Mouse (Mus musculus) urinary bladder, adult 18-20 months (tissue): Measurements from ENCODE around the gene Acp1.

Experiments
- DNase-seq, 2 experiments: peaks; one replicate each; pipeline ENCODE4 v3.0.0; 2022; ENCODE audit warnings: low spot score in 2 of 2, mixed read lengths in 2 of 2

The Acp1 gene

GRCm38 (mm10) chr12:30911261-30912047 is at the start of gene Acp1, which contains the start of gene Sh3yl1:
Gene Acp1 (minus strand): TSS chr12:30911589.
Gene Sh3yl1 (plus strand): TSS chr12:30911668.
- peak; percentile 92 to 96 for DNase-seq

DNA sequence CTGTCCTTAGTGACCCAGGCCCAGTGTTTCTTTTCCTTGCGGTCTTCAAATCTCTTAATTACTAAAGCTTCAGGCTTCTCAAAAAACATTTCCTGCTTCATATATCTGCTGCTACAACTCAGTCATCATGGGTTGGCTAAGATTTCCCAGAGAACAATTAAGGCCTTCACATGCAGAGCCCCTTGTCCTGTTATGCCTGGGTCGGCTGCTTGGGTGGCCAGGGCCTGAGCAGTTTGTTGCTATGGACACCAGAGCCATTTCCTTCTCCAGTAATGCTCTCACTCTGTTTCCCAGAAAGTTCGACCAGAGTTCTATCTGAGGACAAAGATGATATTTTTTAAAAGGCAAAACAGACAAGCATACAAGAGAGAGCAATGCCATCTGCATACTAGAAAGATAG is 32.8 kb upstream of the Acp1 start:
- no peak for DNase-seq

GRCm38 (mm10) chr12:30943057-30943986 is 31.9 kb upstream of the Acp1 start:
- DNase-seq: no peak

DNA sequence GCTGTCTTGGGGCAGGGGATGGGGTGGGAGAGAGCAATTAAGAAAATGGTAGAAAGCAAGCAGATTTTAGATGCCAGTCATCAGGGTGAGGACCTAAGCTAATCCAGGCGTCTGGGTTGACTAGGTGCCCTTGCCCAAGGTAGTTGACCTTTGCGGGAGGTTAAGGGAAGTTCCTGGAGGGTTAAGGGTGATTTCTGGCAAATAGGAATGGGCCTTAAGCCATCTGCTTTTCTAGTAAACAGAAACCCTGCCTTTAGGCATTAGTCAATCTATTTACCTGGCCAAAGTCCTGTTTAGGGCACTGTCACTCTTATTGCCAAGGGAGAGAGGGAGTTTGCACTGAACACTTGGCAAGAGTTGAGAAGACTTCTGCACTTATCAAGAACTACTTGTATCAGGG is 25.5 kb upstream of the Acp1 start:
- DNase-seq: no peak

DNA sequence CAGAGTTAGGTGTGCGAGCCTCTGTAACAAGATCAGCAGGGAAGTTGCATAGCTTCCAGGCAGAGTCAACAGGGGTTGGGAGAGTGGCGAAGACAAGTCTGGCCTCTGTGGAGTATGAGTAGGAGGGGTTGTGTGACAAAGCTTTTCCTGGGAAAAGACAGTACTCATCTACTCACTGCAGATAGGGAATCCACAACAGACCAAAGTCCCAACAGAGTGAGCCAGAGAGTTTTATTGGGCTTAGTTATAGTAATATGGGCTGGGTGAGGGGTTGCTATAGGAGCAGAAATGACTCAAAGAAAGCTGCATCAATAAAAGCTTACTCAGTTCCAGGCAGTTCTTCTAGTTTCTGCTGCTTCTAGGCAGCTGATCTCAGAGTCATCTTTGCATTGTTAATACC is 21.9 kb upstream of the Acp1 start:
- DNase-seq: no peak

DNA sequence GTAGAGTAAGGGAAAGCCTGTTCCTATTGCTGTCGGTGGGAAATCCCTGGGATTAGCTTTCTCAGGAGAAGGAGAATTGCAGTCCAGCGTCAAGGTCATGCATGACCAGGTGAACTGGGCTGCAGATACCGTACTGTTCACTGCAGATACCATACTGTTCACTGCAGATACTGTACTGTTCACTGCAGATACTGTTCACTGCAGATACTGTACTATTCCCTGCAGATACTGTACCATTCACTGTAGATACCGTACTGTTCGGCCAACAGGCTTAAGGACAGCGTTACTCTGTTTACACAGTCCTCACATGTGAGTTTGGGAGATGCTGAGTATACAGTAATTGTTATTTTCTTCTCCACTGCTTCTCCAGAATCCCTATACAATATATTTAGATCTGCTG is 16.8 kb upstream of the Acp1 start:
- DNase-seq: no peak

DNA sequence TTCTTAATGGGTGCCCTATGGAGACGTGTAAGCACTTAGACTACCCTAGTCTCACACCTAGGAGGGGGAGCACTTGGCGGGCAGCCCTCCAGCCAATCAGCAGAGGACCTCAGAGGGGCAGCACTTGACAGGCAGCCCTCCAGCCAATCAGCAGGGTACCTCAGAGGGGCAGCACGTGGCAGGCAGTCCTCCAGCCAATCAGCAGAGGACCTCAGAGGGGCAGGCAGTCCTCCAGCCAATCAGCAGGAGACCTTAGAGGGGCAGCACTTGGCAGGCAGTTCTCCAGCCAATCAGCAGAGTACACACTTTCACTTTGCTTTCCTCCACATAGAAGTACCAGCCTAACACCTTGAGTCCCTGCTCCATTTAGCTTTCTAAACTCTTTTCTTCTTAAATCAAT is 11.0 kb upstream of the Acp1 start:
- DNase-seq: no peak

- DNase-seq: peak; percentile 8 to 34
Observed at GRCm38 (mm10) chr12:30912840-30913239, 1.5 kb upstream of the Acp1 start.

DNA sequence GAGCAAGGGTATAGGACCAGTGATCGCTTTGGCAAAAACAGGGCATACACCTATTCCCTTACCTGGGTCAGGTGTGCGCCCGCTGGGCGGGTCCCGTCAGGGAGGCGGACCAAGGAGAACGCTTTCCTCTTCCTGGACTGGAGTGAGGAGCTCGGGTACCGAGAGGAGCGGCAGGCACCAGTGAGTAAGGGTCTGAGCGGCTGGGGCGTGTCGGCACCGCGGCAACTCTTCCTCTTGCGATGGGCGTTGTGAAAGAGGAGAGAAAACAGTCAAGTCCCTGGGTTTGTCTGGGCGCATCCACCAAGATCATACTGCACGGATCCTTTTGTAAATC is 626 bp upstream of the Acp1 start:
- DNase-seq: peak; percentile 71 to 77

GRCm38 (mm10) chr12:30910860-30911259 is 529 bp downstream of the Acp1 start:
- no peak for DNase-seq

DNA sequence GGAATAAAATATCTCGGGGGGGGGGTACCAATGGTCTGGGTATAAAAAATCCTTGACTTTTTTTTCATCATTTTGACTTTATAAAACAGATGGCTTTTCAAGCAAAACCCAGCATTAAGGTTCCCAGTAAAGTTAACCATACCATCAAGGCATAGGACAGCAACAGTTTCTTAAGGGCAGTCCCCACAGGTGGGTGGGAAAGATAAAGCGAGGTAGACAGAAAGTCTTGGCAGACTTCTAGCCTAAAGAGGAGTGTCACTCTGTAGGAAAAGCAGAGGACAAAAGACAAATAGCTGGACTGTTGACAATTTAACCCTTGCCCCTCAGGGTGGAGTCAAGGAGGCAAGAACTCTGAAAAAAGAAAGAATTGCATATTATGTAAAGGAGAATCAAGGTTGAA is 1.5 kb downstream of the Acp1 start:
- no peak for DNase-seq

- no peak for DNase-seq
Observed at GRCm38 (mm10) chr12:30908658-30909057, 2.7 kb downstream of the Acp1 start.

DNA sequence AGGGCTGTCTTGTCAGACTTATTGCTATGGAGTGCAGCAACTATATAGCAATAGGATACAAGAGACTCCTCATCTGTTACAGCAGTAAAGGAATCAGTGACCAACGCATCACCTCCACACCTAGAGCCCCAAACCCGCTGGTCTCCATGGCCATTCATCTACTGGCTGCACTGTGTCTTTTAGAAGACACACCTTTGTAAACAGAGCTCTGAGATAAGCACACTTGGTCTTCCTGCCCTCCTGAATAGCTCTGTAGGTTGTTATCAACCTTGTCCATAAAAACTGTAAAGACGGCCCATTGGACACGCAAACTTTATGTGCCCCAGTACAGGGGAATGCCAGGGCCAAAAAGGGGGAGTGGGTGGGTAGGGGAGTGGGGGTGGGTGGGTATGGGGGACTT is 14.3 kb downstream of the Acp1 start:
- DNase-seq: no peak

- no peak for DNase-seq
Observed at GRCm38 (mm10) chr12:30891438-30891837, 20.0 kb downstream of the Acp1 start.

GRCm38 (mm10) chr12:30890067-30890466 is 21.3 kb downstream of the Acp1 start:
- DNase-seq: peak in 1 of 2 experiments; percentile 22

DNA sequence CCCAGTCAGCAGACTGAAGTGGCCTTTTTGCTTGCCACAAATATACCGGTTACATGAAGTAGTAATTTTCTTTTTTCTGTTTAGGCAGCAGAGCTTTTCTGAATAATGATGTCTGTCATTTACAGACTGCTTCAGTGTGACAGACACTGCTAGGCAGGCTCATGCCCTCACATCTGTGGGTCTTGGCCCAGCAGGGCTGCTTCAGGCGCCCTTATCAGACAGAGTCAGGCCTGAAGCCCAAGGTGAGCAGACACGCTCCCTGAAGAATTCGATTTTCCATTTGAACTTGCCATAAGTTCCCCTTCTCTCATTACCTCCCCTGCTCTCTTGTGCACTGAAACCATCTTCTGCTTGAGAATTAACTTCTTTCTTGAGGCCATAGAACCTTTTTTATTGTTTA is 23.4 kb downstream of the Acp1 start:
- DNase-seq: no peak

DNA sequence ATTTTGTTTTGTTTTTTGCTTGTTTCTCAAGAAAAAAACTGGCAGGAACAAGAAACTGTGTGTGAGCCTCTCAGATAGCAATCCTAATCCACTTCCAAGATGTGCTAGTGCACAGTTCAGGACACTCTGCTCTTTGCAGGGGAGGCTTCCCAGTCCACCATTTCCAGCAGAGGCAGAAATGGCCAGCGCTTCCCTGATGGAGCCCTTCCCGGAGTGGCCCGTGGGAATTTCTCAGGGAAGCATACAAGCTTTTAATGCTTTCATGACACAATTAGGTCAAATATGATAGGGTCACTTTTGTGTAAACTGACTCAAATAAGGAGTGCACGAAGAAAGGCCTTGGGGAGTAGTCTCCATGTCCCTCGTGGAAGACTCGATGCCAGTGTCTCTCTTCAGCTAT is 25.5 kb downstream of the Acp1 start:
- no peak for DNase-seq

DNA sequence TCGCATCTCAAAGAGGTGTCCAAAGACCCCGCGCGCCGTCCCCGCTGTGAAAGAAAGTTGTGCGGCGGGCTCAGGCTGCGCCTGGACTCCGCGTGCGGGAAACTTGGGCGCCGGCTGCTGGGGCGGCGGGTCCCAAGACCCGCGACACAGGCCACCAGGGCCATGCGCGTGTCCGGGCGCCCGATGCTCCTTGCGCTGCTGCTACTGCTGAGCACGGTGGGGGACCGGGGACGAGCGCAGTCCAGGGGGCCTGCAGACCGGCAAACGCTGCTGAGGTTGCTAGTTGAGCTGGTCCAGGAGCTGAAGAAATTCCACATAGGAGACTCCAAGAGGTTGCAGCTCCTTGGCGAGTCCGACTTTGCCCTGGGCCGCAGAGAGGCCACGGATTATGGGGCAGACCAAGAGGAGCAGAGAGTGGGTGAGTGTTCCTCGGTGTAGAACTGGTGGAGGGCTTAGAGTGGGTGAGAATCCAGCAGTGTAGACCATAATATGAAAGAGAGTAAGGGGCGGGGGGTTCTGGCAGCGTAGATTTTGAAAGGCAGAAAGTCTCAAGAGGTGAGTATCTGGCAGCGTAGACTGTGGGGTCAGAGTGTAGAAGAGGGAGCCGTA is 26.7 kb downstream of the Acp1 start:
- no peak for DNase-seq

- DNase-seq: peak in 1 of 2 experiments; percentile 9
Observed at GRCm38 (mm10) chr12:30883986-30884621, 27.3 kb downstream of the Acp1 start, which contains the start of gene Alkal2. Gene Alkal2 (plus strand): TSS chr12:30884322.

DNA sequence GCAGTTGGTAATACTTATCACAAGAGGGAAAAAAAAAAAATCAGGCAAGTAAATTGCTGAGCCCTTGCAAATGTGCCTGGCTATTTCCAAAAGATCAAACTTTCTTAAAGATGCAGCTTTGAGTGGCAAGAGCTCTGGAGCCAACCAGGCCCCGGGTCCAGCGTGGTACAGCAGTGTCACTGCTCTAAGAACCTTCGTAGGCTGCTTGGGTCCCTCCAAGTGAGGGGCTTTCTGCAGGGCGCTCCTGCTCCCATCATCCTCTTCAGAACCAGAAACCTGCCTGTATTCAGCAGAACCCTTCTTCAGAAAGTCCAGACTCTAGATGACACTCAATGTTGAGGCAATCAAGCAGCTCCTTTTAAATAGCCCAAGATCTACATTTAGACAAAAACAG is 27.8 kb downstream of the Acp1 start:
- no peak for DNase-seq

GRCm38 (mm10) chr12:30879447-30879846 is 31.9 kb downstream of the Acp1 start:
- no peak for DNase-seq

- no peak for DNase-seq
Observed at GRCm38 (mm10) chr12:30865781-30866180, 45.6 kb downstream of the Acp1 start.
